Mouse (Mus musculus) right cerebral cortex, postnatal 10 days (tissue): ENCODE results near the gene Smim15.

Source experiments
- DNase-seq, 2 experiments: peaks; one replicate each; pipeline ENCODE4 v3.0.0; 2021; ENCODE audit warnings: low spot score in 2 of 2

The Smim15 gene

GRCm38 (mm10) chr13:108044222-108044941 is at the start of gene Smim15:
Gene Smim15 (plus strand): TSS chr13:108044446.
- DNase-seq, result peak; percentile 93

DNA sequence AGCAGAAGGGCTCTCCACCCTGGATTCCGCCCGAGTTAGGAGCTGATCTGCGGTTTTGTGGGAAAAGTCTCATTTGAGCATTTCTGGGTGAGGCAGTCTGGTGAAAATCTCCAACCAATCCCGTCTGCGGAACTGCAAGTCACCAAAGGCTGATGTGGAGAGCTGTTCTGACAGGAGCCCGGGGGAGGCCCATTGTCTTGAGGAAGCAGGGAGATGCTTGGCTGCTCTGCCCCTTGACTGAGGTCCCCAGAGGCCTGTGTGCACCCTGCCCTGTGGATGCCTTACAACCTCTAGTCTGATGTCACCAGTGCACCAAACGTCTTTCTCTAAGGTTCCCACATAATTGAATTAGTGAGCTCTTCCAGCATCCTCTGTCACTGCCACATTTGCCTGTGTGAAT is 49.0 kb upstream of the Smim15 start:
- no peak for DNase-seq

GRCm38 (mm10) chr13:107996301-107996700 is 47.9 kb upstream of the Smim15 start:
- no peak for DNase-seq

DNA sequence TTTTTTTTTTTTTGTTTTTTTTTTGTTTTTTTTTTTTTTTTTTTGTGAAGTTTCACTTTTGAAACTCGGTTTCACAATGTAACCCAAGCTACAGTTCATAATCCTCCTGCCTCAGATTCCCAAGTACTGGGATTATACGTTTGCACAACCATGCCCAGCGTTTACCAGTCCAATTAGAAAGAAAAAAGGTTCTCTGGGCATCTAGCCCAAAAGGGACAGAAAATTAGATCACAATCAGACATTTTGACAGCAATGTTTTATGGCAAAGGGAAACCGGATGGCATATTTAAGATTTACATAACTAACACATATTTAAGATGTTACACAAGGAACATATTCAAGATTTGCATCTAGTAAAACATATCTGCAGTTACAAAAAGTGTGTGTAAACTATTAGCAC is 36.4 kb upstream of the Smim15 start:
- no peak for DNase-seq

GRCm38 (mm10) chr13:108013110-108013509 is 31.1 kb upstream of the Smim15 start:
- no peak for DNase-seq

- DNase-seq, result no peak
These were observed 30.4 kb upstream of the Smim15 start for GRCm38 (mm10) chr13:108013839-108014238.

DNA sequence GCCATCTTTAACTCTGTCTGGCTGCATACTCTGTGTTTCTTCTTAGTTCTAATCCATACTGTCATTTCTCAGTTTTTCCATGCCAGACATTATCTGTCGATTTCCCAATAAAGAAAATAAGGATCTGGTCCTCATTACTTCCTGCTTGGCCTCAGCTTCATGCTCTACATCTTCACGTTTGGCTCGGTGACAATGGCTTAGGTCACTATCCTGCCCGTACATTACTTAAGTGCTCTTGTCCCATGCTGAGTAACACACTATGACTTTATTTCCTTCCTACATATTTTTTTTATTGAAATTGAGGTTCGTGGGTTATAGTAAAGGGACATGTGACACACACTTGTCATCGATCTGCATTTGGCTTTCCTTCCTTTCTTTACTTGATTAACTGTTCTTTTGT is 29.1 kb upstream of the Smim15 start:
- DNase-seq, result no peak

DNA sequence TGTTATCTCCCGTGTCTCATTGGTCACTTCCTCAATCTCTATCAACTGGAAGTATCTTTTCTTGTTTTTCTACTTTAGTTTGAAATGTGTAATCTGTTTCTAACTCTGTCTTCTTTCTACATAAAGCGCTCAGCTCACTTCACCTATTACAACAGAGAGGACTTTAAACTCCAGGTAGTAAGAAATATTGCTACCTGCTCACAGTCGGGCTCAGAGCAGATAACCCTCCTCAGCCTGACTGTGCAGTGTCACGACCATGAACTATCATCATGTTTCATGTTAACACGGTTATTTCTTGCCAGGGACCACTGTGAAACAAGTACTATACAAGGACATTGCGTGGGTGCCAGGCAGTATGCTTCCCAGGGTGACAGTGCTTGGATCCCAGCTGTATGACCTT is 26.9 kb upstream of the Smim15 start:
- no peak for DNase-seq

DNA sequence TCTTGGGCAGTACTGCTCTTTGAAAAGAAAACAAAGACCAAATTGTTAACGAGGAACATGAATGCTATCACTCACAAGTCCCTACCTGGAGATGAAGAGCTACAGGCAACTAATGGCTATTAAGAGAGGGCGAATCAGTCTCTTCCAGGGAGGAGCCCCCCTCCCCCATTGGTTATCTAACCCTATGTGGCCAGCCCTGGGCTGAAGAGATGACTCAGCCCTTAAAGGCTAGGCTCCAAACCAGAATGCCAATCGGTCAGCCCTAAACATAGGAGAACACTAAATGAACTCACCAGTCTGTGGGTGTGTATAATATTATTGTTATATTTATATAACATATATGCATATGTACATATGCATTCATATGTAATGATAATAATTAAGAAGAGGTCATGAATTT is 18.4 kb upstream of the Smim15 start:
- no peak for DNase-seq

- DNase-seq, result no peak
These were observed 11.5 kb upstream of the Smim15 start for GRCm38 (mm10) chr13:108032789-108033188.

GRCm38 (mm10) chr13:108039375-108039774 is 4.9 kb upstream of the Smim15 start:
- no peak for DNase-seq

DNA sequence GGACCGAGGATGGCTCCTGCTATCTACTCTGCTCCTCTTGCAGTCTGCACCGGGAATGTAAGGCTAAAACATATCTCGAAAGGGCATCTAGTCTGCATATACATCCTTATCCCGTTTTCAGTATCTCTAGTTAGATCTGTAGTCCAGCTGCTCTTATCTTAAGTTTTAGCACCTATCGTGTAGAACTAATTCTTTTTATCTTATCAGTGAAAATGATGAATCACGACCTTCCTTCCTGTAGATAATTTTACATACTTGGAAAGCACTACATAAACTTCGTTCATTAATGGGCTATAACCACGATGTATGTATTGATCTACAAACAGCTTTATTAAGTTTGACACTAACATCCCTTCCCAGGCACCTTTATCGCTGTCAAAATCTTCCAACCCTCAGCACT is 4.3 kb upstream of the Smim15 start:
- no peak for DNase-seq

DNA sequence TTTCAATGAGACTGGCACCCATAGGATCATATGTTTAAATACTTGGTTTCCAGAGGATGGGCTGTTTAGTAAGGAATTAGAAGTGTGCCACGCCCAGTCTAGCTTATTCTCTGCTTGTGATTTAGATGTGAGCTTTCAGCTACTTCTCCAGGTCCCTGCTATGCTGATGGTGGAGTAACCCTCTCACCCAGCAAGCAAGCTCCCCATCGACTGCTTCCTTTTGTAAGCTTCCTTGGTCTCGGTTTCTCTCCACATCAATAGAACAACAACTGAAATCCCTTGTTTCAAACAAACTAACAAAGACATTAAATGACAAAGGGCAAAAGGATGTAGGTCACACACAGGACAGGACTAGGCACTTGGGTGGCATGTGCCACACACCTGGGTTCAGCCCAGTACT is 3.8 kb upstream of the Smim15 start:
- no peak for DNase-seq

GRCm38 (mm10) chr13:108041358-108041757 is 2.9 kb upstream of the Smim15 start:
- DNase-seq, result peak; percentile 84 to 88

GRCm38 (mm10) chr13:108043431-108044221 is 620 bp upstream of the Smim15 start:
- peak in 1 of 2 experiments; percentile 34 for DNase-seq

- no peak for DNase-seq
These were observed 1.4 kb downstream of the Smim15 start for GRCm38 (mm10) chr13:108045646-108046045.

DNA sequence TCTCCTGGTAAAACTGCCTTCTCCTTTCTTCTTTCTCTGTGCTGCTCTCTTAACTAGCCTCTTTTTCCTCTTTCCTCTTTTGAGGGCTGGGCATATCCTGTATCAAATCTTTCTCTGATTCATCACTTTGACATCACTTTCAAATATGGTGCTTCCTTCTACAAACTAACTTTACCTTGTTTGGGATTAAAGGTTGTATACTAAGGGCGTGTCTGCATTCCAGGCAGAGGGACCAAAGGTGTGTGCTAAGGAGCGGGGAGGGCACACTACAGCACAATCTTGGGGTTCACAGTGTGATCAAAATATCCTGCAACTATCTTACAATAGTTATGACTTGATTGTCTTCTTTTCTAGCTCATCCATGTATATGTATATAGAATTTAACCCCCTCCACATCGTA is 1.8 kb downstream of the Smim15 start:
- no peak for DNase-seq

- DNase-seq, result no peak
These were observed 2.6 kb downstream of the Smim15 start for GRCm38 (mm10) chr13:108046891-108047290.

GRCm38 (mm10) chr13:108047364-108047763 is 3.1 kb downstream of the Smim15 start:
- DNase-seq, result peak; percentile 36 to 57

GRCm38 (mm10) chr13:108056896-108057295 is 12.7 kb downstream of the Smim15 start:
- no peak for DNase-seq

- no peak for DNase-seq
These were observed 16.1 kb downstream of the Smim15 start for GRCm38 (mm10) chr13:108060286-108060885.

DNA sequence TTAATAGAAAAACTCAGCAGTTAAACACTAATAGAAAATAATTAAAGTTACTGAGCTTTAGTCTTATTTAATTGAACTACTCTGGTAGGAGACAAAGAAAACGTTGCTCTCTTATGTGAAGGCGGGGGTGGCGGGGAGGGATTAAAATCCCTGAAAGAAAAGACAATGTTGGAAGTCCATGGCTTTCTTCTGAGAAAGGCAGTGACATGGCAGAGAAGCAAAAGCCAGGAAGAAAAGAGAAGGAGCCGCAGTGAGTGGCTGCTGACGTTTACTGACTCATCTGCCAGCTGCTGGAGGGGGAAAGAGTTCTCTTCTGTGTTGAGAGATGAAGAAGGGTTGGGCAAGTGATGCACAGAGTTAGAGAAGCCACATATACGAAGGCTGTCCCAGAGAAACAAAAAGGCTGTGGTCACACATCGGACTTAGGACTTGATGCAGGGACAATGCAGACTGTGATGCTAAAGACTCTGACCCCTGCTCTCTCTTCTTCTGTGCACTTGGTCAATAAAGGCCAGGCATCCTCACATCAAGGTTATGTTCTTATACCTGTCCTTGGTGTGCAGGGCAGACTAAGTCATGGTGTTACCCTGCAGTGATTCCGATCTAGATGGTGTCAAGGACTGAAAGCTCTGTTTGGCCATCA is 16.8 kb downstream of the Smim15 start:
- no peak for DNase-seq
